Mouse (Mus musculus) liver, embryonic 11.5 days (tissue): ENCODE data around the gene S100a4. TPM values are rescaled to one million over a fixed set of nuclear protein-coding genes. Genes with fewer than 3 reads are reported as not detected.

Experiments used
- ATAC-seq: fragments of 200-750 bp; cut with Nextera tagmentation; replicated peaks from 2 replicates; pipeline ENCODE4 v1.8.0; 2017; ENCODE audit warnings: moderate number of reproducible peaks, mild to moderate bottlenecking, moderate TSS enrichment, moderate library complexity; ENCODE audit not compliant: low FRiP score
- DNase-seq: peaks from one replicate; pipeline ENCODE4 v3.0.0-alpha.2; 2017; ENCODE audit warnings: low spot score
- H3K27ac ChIP-seq: fragments of 300-500 bp; sonication (generic); 2 replicates; pipeline ENCODE4 v1.5.1; 2014; ENCODE audit warnings: mild to moderate bottlenecking, low read depth, low read length, control low read depth
- H3K27me3 ChIP-seq: fragments of 300-500 bp; sonication (generic); replicated peaks from 2 replicates; pipeline ENCODE4 v1.6.1; 2014; ENCODE audit warnings: low read length, mixed read lengths; ENCODE audit not compliant: control insufficient read depth, insufficient read depth
- H3K36me3 ChIP-seq: fragments of 300-500 bp; sonication (generic); 2 replicates; pipeline ENCODE4 v1.6.1; 2014; ENCODE audit warnings: mild to moderate bottlenecking, low read length, moderate library complexity, mixed read lengths; ENCODE audit not compliant: control insufficient read depth, insufficient read depth
- H3K4me1 ChIP-seq: fragments of 300-500 bp; sonication (generic); replicated peaks from 2 replicates; pipeline ENCODE4 v1.6.1; 2014; ENCODE audit warnings: low read length, mixed read lengths; ENCODE audit not compliant: control insufficient read depth, insufficient read depth
- H3K4me2 ChIP-seq: fragments of 300-500 bp; sonication (generic); 2 replicates; pipeline ENCODE4 v1.6.1; 2014; ENCODE audit warnings: mild to moderate bottlenecking, control low read depth, moderate library complexity
- H3K4me3 ChIP-seq: fragments of 300-500 bp; sonication (generic); 2 replicates; pipeline ENCODE4 v1.5.1; 2014; ENCODE audit warnings: low read depth, low read length, control low read depth
- H3K9ac ChIP-seq: fragments of 300-500 bp; sonication (generic); 2 replicates; pipeline ENCODE4 v1.6.1; 2014; ENCODE audit warnings: low read depth, low read length, control low read depth
- H3K9me3 ChIP-seq: fragments of 300-500 bp; sonication (generic); 2 replicates; pipeline ENCODE4 v1.6.1; 2016; ENCODE audit warnings: low read length, inconsistent platforms, mixed read lengths; ENCODE audit not compliant: control insufficient read depth
- WGBS: fragments of 180-500 bp; shearing (Covaris S2); extraction: QIAGEN DNeasy Blood & Tissue Kit; methylation state at CpG from one replicate; pipeline ENCODE4 v1.1.7; 2014; 5-methylcytosine and 5-hydroxymethylcytosine counted together
- polyA plus RNA-seq: library from polyadenylated mRNA; unstranded; fragments of >200 nt; fragmentation: Nextera tagmentation; extraction: Ambion mirVana; gene quantifications from 2 replicates; pipeline ENCODE4 v1.2.1, GENCODE M21; 2014

S100a4 gene
- polyA plus RNA-seq, 1 experiment from 2014 or later: 0.77 TPM

- WGBS: 48% methylated on average over 7 of the region's 7 CpGs
- Histone ChIP-seq H3K4me2 (peak overlapping the region; percentile 66), H3K27me3 (no peaks in the 10 kb centered on the region), H3K36me3 (no peaks in the 10 kb centered on the region), H3K4me3 (no peak overlapping the region), H3K9ac (no peak overlapping the region), H3K4me1 (0 out of 2 replicates have a peak, but pooled peaks cover 3% of the 10 kb centered on the region), H3K27ac (no peak overlapping the region), H3K9me3 (no peaks in the 10 kb centered on the region)
- DNase-seq: no peak
- no peak for ATAC-seq
These were observed 10.0 kb downstream of the S100a4 start for GRCm38 (mm10) chr3:90613461-90614147.

GRCm38 (mm10) chr3:90614148-90614530 lies 10.6 kb downstream of the S100a4 start:
- ATAC-seq: no peak
- Histone ChIP-seq H3K9ac (no peak overlapping the region), H3K4me1 (0 out of 2 replicates have a peak, but pooled peaks cover 3% of the 10 kb centered on the region), H3K9me3 (no peaks in the 10 kb centered on the region), H3K27ac (no peak overlapping the region), H3K27me3 (no peaks in the 10 kb centered on the region), H3K4me3 (no peak overlapping the region), H3K4me2 (no peak overlapping the region), H3K36me3 (no peaks in the 10 kb centered on the region)
- DNase-seq: no peak
- WGBS: 76% methylated on average over 6 of the region's 6 CpGs

- Histone ChIP-seq H3K4me2 (no peak overlapping the region), H3K27me3 (no peaks in the 10 kb centered on the region), H3K4me1 (0 out of 2 replicates have a peak, but pooled peaks cover 3% of the 10 kb centered on the region), H3K36me3 (no peaks in the 10 kb centered on the region), H3K9ac (no peak overlapping the region), H3K27ac (no peak overlapping the region), H3K9me3 (no peaks in the 10 kb centered on the region), H3K4me3 (no peak overlapping the region)
- WGBS: 76% methylated on average over 11 of the region's 11 CpGs
- DNase-seq: no peak
- no peak for ATAC-seq
These were observed 11.2 kb downstream of the S100a4 start for GRCm38 (mm10) chr3:90614611-90615251.

- Histone ChIP-seq H3K4me1 (0 out of 2 replicates have a peak, but pooled peaks cover 3% of the 10 kb centered on the region), H3K27me3 (no peaks in the 10 kb centered on the region), H3K4me2 (no peak overlapping the region), H3K36me3 (no peaks in the 10 kb centered on the region), H3K9me3 (no peaks in the 10 kb centered on the region), H3K4me3 (no peak overlapping the region), H3K27ac (no peak overlapping the region), H3K9ac (no peak overlapping the region)
- WGBS: 9% methylated on average over 7 of the region's 7 CpGs
- peak; percentile 56 for DNase-seq
- peak; percentile 53 for ATAC-seq
These were observed 11.8 kb downstream of the S100a4 start for GRCm38 (mm10) chr3:90615415-90615814.

- Histone ChIP-seq H3K4me1 (0 out of 2 replicates have a peak, but pooled peaks cover 3% of the 10 kb centered on the region), H3K4me3 (no peak overlapping the region), H3K9me3 (no peaks in the 10 kb centered on the region), H3K9ac (no peak overlapping the region), H3K36me3 (no peaks in the 10 kb centered on the region), H3K27ac (no peak overlapping the region), H3K27me3 (no peaks in the 10 kb centered on the region), H3K4me2 (no peak overlapping the region)
- DNase-seq: no peak
- 88% methylated on average over 1 of the region's 1 CpGs for WGBS
- ATAC-seq: no peak
These were observed 12.3 kb downstream of the S100a4 start for GRCm38 (mm10) chr3:90615911-90616310.

- Histone ChIP-seq H3K9me3 (no peaks in the 10 kb centered on the region), H3K36me3 (no peaks in the 10 kb centered on the region), H3K27ac (no peak overlapping the region), H3K4me3 (no peak overlapping the region), H3K27me3 (no peaks in the 10 kb centered on the region), H3K4me1 (0 out of 2 replicates have a peak, but pooled peaks cover 3% of the 10 kb centered on the region), H3K9ac (no peak overlapping the region), H3K4me2 (no peak overlapping the region)
- ATAC-seq: no peak
- 12% methylated on average over 1 of the region's 1 CpGs for WGBS
- no peak for DNase-seq
These were observed 14.0 kb downstream of the S100a4 start for GRCm38 (mm10) chr3:90617586-90617985.

- no peak for ATAC-seq
- no peaks in the 10 kb centered on the region for H3K4me1 ChIP-seq
- no peak overlapping the region for H3K4me2 ChIP-seq
- H3K9ac ChIP-seq: no peak overlapping the region
- H3K9me3 ChIP-seq: no peaks in the 10 kb centered on the region
- H3K27me3 ChIP-seq: no peaks in the 10 kb centered on the region
- no peak overlapping the region for H3K4me3 ChIP-seq
- WGBS: 43% methylated on average over 7 of the region's 7 CpGs
- H3K27ac ChIP-seq: no peak overlapping the region
- no peak for DNase-seq
- no peaks in the 10 kb centered on the region for H3K36me3 ChIP-seq
These were observed 18.0 kb downstream of the S100a4 start for GRCm38 (mm10) chr3:90621552-90621951.

GRCm38 (mm10) chr3:90623435-90624071 lies 20.0 kb downstream of the S100a4 start:
- Histone ChIP-seq H3K27me3 (no peaks in the 10 kb centered on the region), H3K4me3 (no peak overlapping the region), H3K4me2 (no peak overlapping the region), H3K36me3 (no peaks in the 10 kb centered on the region), H3K9ac (no peak overlapping the region), H3K4me1 (no peaks in the 10 kb centered on the region), H3K9me3 (no peaks in the 10 kb centered on the region), H3K27ac (no peak overlapping the region)
- 48% methylated on average over 2 of the region's 2 CpGs for WGBS
- DNase-seq (no peak), ATAC-seq (no peak)
